Mouse (Mus musculus): ENCODE data around the gene Fut2. TPM values are rescaled to one million over a fixed set of nuclear protein-coding genes. Genes with fewer than 3 reads are reported as not detected.
A peak's percentile ranks its signal among the peaks of the same experiment; 100 is the strongest.

The Fut2 gene
- polyA plus RNA-seq, 1 experiment from 2014 or later = 0.36 TPM

- no peaks in the 10 kb centered on the region for H3K27me3 ChIP-seq (replicated peaks)
- H3K4me3 ChIP-seq (replicated peaks) = no peak overlapping the region
- 54% methylated on average over 13 of the region's 13 CpGs for WGBS
- peak overlapping the region; percentile 77; the same call in 1 of the 2 replicates for H3K27ac ChIP-seq (replicated peaks)
- peaks cover 73% of the 10 kb centered on the region for H3K4me1 ChIP-seq
- H3K36me3 ChIP-seq = peaks cover 37% of the 10 kb centered on the region
- peak overlapping the region; percentile 91 for H3K4me2 ChIP-seq
- ATAC-seq (ENCODE audit: low FRiP score) = no peak
- no peaks in the 10 kb centered on the region for H3K9me3 ChIP-seq (replicated peaks)
- H3K9ac ChIP-seq (replicated peaks) = no peak overlapping the region
Measured at GRCm38 (mm10) chr7:45708221-45708761, 42.1 kb upstream of the Fut2 start.

- Histone ChIP-seq H3K9ac (replicated peaks) (peak overlapping the region; percentile 67; the same call in 1 of the 2 replicates), H3K4me2 (peak overlapping the region; percentile 91), H3K27me3 (replicated peaks) (no peaks in the 10 kb centered on the region), H3K36me3 (peaks cover 28% of the 10 kb centered on the region), H3K4me1 (peaks cover 78% of the 10 kb centered on the region), H3K4me3 (replicated peaks) (peak overlapping the region; percentile 52), H3K27ac (replicated peaks) (peak overlapping the region; percentile 77), H3K9me3 (replicated peaks) (no peaks in the 10 kb centered on the region)
- ATAC-seq (ENCODE audit: low FRiP score) = no peak
- WGBS = under 1% methylated on average over 27 of the region's 27 CpGs
Measured at GRCm38 (mm10) chr7:45707375-45707967, 41.3 kb upstream of the Fut2 start.

GRCm38 (mm10) chr7:45706721-45707241 is 40.6 kb upstream of the Fut2 start:
- Histone ChIP-seq H3K4me3 (replicated peaks) (peak overlapping the region; percentile 52), H3K9me3 (replicated peaks) (no peaks in the 10 kb centered on the region), H3K9ac (replicated peaks) (peak overlapping the region; percentile 67), H3K27ac (replicated peaks) (peak overlapping the region; percentile 77), H3K4me1 (peaks cover 77% of the 10 kb centered on the region), H3K36me3 (peaks cover 22% of the 10 kb centered on the region), H3K4me2 (peak overlapping the region; percentile 91), H3K27me3 (replicated peaks) (no peaks in the 10 kb centered on the region)
- 1% methylated on average over 44 of the region's 45 CpGs for WGBS
- ATAC-seq (ENCODE audit: low FRiP score) = no peak

- WGBS = under 1% methylated on average over 7 of the region's 7 CpGs
- H3K4me3 ChIP-seq (replicated peaks) = peak overlapping the region; percentile 52
- peaks cover 86% of the 10 kb centered on the region for H3K4me1 ChIP-seq
- peak overlapping the region; percentile 88 for H3K27ac ChIP-seq (replicated peaks)
- H3K36me3 ChIP-seq = peaks cover 12% of the 10 kb centered on the region
- H3K9ac ChIP-seq (replicated peaks) = peak overlapping the region; percentile 67
- no peaks in the 10 kb centered on the region for H3K27me3 ChIP-seq (replicated peaks)
- no peak for ATAC-seq (ENCODE audit: low FRiP score)
- no peaks in the 10 kb centered on the region for H3K9me3 ChIP-seq (replicated peaks)
- H3K4me2 ChIP-seq = peak overlapping the region; percentile 91
Measured at GRCm38 (mm10) chr7:45705873-45706281, 39.7 kb upstream of the Fut2 start.

GRCm38 (mm10) chr7:45705443-45705864 is 39.3 kb upstream of the Fut2 start:
- Histone ChIP-seq H3K4me1 (peaks cover 87% of the 10 kb centered on the region), H3K9ac (replicated peaks) (peak overlapping the region; percentile 67), H3K27me3 (replicated peaks) (no peaks in the 10 kb centered on the region), H3K9me3 (replicated peaks) (no peaks in the 10 kb centered on the region), H3K4me3 (replicated peaks) (peak overlapping the region; percentile 52), H3K36me3 (peaks cover 8% of the 10 kb centered on the region), H3K4me2 (peak overlapping the region; percentile 91), H3K27ac (replicated peaks) (peak overlapping the region; percentile 88)
- ATAC-seq (ENCODE audit: low FRiP score) = no peak
- under 1% methylated on average over 21 of the region's 21 CpGs for WGBS

GRCm38 (mm10) chr7:45704730-45705442 is 38.7 kb upstream of the Fut2 start, which contains the start of gene Dbp:
TSS of gene Dbp (plus strand) at chr7:45705088.
- Histone ChIP-seq H3K4me1 (peaks cover 87% of the 10 kb centered on the region), H3K27me3 (replicated peaks) (no peaks in the 10 kb centered on the region), H3K27ac (replicated peaks) (peak within 1 kb of the TSS; percentile 88), H3K9me3 (replicated peaks) (no peaks in the 10 kb centered on the region), H3K4me3 (replicated peaks) (peak within 1 kb of the TSS; percentile 52), H3K36me3 (peaks cover 3% of the 10 kb centered on the region), H3K4me2 (peak within 1 kb of the TSS; percentile 91), H3K9ac (replicated peaks) (peak within 1 kb of the TSS; percentile 67)
- ATAC-seq (ENCODE audit: low FRiP score) = peak; percentile 86
- WGBS = under 1% methylated on average over 36 of the region's 36 CpGs

- Histone ChIP-seq H3K27me3 (replicated peaks) (no peaks in the 10 kb centered on the region), H3K4me3 (replicated peaks) (peak overlapping the region; percentile 52), H3K36me3 (no peaks in the 10 kb centered on the region), H3K4me1 (peaks cover 87% of the 10 kb centered on the region), H3K4me2 (peak overlapping the region; percentile 91), H3K9ac (replicated peaks) (peak overlapping the region; percentile 40), H3K9me3 (replicated peaks) (no peaks in the 10 kb centered on the region), H3K27ac (replicated peaks) (peak overlapping the region; percentile 88)
- under 1% methylated on average over 13 of the region's 13 CpGs for WGBS
- peak; percentile 62 for ATAC-seq (ENCODE audit: low FRiP score)
Measured at GRCm38 (mm10) chr7:45704046-45704559, 37.9 kb upstream of the Fut2 start.

GRCm38 (mm10) chr7:45703521-45704033 is 37.4 kb upstream of the Fut2 start:
- no peak; the same call in 1 of the 2 replicates for ATAC-seq (ENCODE audit: low FRiP score)
- 38% methylated on average over 12 of the region's 12 CpGs for WGBS
- Histone ChIP-seq H3K27ac (replicated peaks) (peak overlapping the region; percentile 88), H3K4me3 (replicated peaks) (peak overlapping the region; percentile 52), H3K4me1 (peaks cover 83% of the 10 kb centered on the region), H3K9ac (replicated peaks) (peak overlapping the region; percentile 40), H3K9me3 (replicated peaks) (no peaks in the 10 kb centered on the region), H3K4me2 (peak overlapping the region; percentile 91), H3K36me3 (no peaks in the 10 kb centered on the region), H3K27me3 (replicated peaks) (0 out of 2 replicates have a peak, but pooled peaks cover 2% of the 10 kb centered on the region)

- Histone ChIP-seq H3K27me3 (replicated peaks) (0 out of 2 replicates have a peak, but pooled peaks cover 5% of the 10 kb centered on the region), H3K9me3 (replicated peaks) (no peaks in the 10 kb centered on the region), H3K4me3 (replicated peaks) (peak overlapping the region; percentile 52), H3K9ac (replicated peaks) (peak overlapping the region; percentile 40), H3K36me3 (no peaks in the 10 kb centered on the region), H3K4me1 (peaks cover 80% of the 10 kb centered on the region), H3K27ac (replicated peaks) (peak overlapping the region; percentile 88), H3K4me2 (peak overlapping the region; percentile 91)
- 91% methylated on average over 17 of the region's 17 CpGs for WGBS
- ATAC-seq (ENCODE audit: low FRiP score) = no peak
Measured at GRCm38 (mm10) chr7:45702809-45703520, 36.8 kb upstream of the Fut2 start.

GRCm38 (mm10) chr7:45702316-45702715 is 36.1 kb upstream of the Fut2 start:
- H3K4me1 ChIP-seq = peaks cover 74% of the 10 kb centered on the region
- H3K27ac ChIP-seq (replicated peaks) = no peak overlapping the region
- no peak for ATAC-seq (ENCODE audit: low FRiP score)
- no peak overlapping the region for H3K4me2 ChIP-seq
- H3K36me3 ChIP-seq = no peaks in the 10 kb centered on the region
- H3K27me3 ChIP-seq (replicated peaks) = 0 out of 2 replicates have a peak, but pooled peaks cover 5% of the 10 kb centered on the region
- 93% methylated on average over 11 of the region's 11 CpGs for WGBS
- H3K9ac ChIP-seq (replicated peaks) = no peak overlapping the region
- no peaks in the 10 kb centered on the region for H3K9me3 ChIP-seq (replicated peaks)
- H3K4me3 ChIP-seq (replicated peaks) = no peak overlapping the region
